8 mouse cellular contexts compared by ENCODE assay signal in the genomic region with DNA sequence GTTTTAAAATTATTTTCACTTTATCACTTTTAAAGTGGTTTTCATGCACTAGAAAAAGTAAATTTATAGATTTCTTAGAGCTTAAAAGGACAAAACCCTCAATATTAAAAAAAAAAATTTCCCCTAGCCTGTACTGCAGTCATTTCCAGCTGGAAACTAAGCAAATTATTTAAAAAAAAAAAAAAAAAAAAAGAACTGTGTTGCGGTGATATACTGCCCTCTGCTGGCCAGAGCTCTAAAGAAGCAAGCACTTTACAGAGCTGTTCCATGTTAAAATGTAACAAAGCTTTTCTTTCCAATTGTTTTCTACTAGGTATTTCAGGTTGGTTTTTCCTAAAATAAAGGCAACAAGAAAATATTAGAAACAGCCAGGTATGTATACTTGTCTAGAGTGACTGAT. TPM values are rescaled to one million over a fixed set of nuclear protein-coding genes. Genes with fewer than 3 reads are reported as not detected.
DNase-seq lines count a peak whose midpoint lies in the region; ATAC-seq and TF ChIP-seq lines count a peak whose summit lies in the region.
"Had no signal": no experiment of that assay in that cellular context is flagged by ENCODE, and none has a peak within 500 bp of the region (broad histone marks: within the 10 kb centered on the region; RNA-seq: fewer than 3 reads in every experiment).

No protein-coding gene starts in this region.

- H3K4me2 ChIP-seq in kidney, embryonic 14.5 days (replicated peaks; ENCODE audit: low read depth, low read length), result no peak overlapping the region
- H3K4me2 ChIP-seq in CH12.LX (ENCODE audit: insufficient read depth, low read depth, poor library complexity, severe bottlenecking), result no peak overlapping the region
- H3K4me2 ChIP-seq: lung, embryonic 15.5 days had no signal

- TF ChIP-seq EP300 in CH12.LX (IDR thresholded peaks at IDR 0.05; ENCODE audit: low read length), result peak; percentile 78

- ATAC-seq in kidney, embryonic 14.5 days (ENCODE audit: low FRiP score, low TSS enrichment), result no peak

- no peak overlapping the region for H3K9ac ChIP-seq in kidney, embryonic 14.5 days (ENCODE audit: low read depth, low read length)
- no peak overlapping the region; the same call in 1 of the 2 replicates for H3K9ac ChIP-seq in CH12.LX (ENCODE audit: insufficient read depth, low read depth)
- H3K9ac ChIP-seq: lung, embryonic 15.5 days had no signal

- dilution Hi-C loops in CH12.LX (cut with MboI; ENCODE audit: extremely low pct_ligation_motif_present, extremely low pct_unique_long_range_greater_than_20kb, low sequenced_read_pairs), result no loop called here

- no peaks in the 10 kb centered on the region for H3K79me2 ChIP-seq in CH12.LX (replicated peaks; ENCODE audit: control insufficient read depth, extremely low read depth, insufficient read depth, poor library complexity, severe bottlenecking)

- TF ChIP-seq RAD21 in CH12.LX (IDR thresholded peaks at IDR 0.05; ENCODE audit: low read depth, low read length), result peak; percentile 82

- no peak overlapping the region for H3K4me3 ChIP-seq in kidney, embryonic 14.5 days (ENCODE audit: low read length)
- H3K4me3 ChIP-seq in CH12.LX (replicated peaks in 1 of 3; ENCODE audit: low read depth in 2 of 3, low read length in 2 of 3, poor library complexity in 1 of 3), result no peak overlapping the region
- H3K4me3 ChIP-seq: lung, embryonic 15.5 days had no signal

- peak in 1 of 2 experiments; percentile 73; a peak in 2 of 4 replicates for TF ChIP-seq CTCF in CH12.LX (conservative IDR thresholded peaks at IDR 0.05 in 1 of 2, IDR thresholded peaks at IDR 0.05 in 1 of 2; ENCODE audit: low read depth in 2 of 2, low read length in 2 of 2)

- in situ Hi-C loops in CH12.LX (cut with MboI; ENCODE audit: low pct_ligation_motif_present, low pct_unique_long_range_greater_than_20kb, low sequenced_read_pairs), result loop anchor here (10.0 to 25.0 kb wide), 2 partner anchors 192 to 419 kb away; a partner anchor contains a TSS

- no peaks in the 10 kb centered on the region for H3K36me3 ChIP-seq in kidney, embryonic 14.5 days (ENCODE audit: control insufficient read depth, insufficient read depth, low read length)
- no peaks in the 10 kb centered on the region for H3K36me3 ChIP-seq in CH12.LX (replicated peaks in 1 of 2; ENCODE audit: control insufficient read depth in 1 of 2, insufficient read depth in 1 of 2, low read length in 1 of 2)
- H3K36me3 ChIP-seq: lung, embryonic 15.5 days had no signal

- DNase-seq in kidney, adult 9 months, result peak; percentile 47
- DNase-seq in CH12.LX (ENCODE audit: extremely low read depth) (peak; percentile 65), ZHBTc4 (ENCODE audit: low read depth, low spot score) (peak; percentile 26)
- DNase-seq in embryo, embryonic 10.5 days (ENCODE audit: low spot score), result peak; percentile 46
- DNase-seq in left cerebral cortex, postnatal 10 days (ENCODE audit: extremely low spot score in 1 of 2, low spot score in 2 of 2), result peak; percentile 20 to 45
- DNase-seq in right cerebral cortex, postnatal 36 days (ENCODE audit: low spot score in 2 of 2), result peak; percentile 9 to 11

- 11% methylated on average over 1 of the region's 1 CpGs for WGBS in kidney, embryonic 14.5 days

- H3K27me3 ChIP-seq in kidney, embryonic 14.5 days (ENCODE audit: control insufficient read depth, insufficient read depth, low read length), result no peaks in the 10 kb centered on the region; the same call in 1 of the 2 replicates
- H3K27me3 ChIP-seq in CH12.LX (replicated peaks), result no peaks in the 10 kb centered on the region
- H3K27me3 ChIP-seq: lung, embryonic 15.5 days had no signal

- no peak overlapping the region for H3K27ac ChIP-seq in kidney, embryonic 14.5 days (ENCODE audit: low read depth, low read length)
- H3K27ac ChIP-seq in CH12.LX (ENCODE audit: insufficient read depth, low read depth), result no peak overlapping the region
- H3K27ac ChIP-seq: lung, embryonic 15.5 days had no signal

- no peaks in the 10 kb centered on the region for H3K4me1 ChIP-seq in kidney, embryonic 14.5 days (ENCODE audit: control insufficient read depth, insufficient read depth, low read length)
- H3K4me1 ChIP-seq in CH12.LX (ENCODE audit: control insufficient read depth in 1 of 2, insufficient read depth in 2 of 2), result peaks cover 12 to 49% of the 10 kb centered on the region in 2 experiments; a peak in 3 of 4 replicates
- H3K4me1 ChIP-seq: lung, embryonic 15.5 days had no signal

- intact Hi-C loops in left cerebral cortex, postnatal 10 days (cut with DNase I), result loop anchor here (5.0 kb wide), 2 partner anchors 374 to 434 kb away; a partner anchor contains a TSS

- no peak for TF ChIP-seq POLR2A in CH12.LX (IDR thresholded peaks at IDR 0.05; ENCODE audit: low read depth, low read length)

- no peaks in the 10 kb centered on the region for H3K9me3 ChIP-seq in kidney, embryonic 14.5 days (ENCODE audit: control insufficient read depth, low read length)
- H3K9me3 ChIP-seq in CH12.LX (replicated peaks; ENCODE audit: low read length), result no peaks in the 10 kb centered on the region
- H3K9me3 ChIP-seq: lung, embryonic 15.5 days had no signal

TF ChIP-seq in CH12.LX, 34 proteins besides CTCF, POLR2A, EP300 and RAD21:
- TF ChIP-seq ETS1 (conservative IDR thresholded peaks at IDR 0.05; ENCODE audit: low read depth, low read length) (peak; percentile 46; the same call in 1 of the 2 replicates), HCFC1 (IDR thresholded peaks at IDR 0.05; ENCODE audit: low read depth, low read length) (0 out of 2 replicates have a peak, but pooled peaks have one; percentile 23), MEF2A (IDR thresholded peaks at IDR 0.05; ENCODE audit: borderline replicate concordance, low read depth, low read length) (no peak), PAX5 (IDR thresholded peaks at IDR 0.05; ENCODE audit: low read length) (no peak), SMC3 (IDR thresholded peaks at IDR 0.05; ENCODE audit: low read depth, low read length) (peak; percentile 67), GABPA (IDR thresholded peaks at IDR 0.05; ENCODE audit: insufficient replicate concordance, low read depth, low read length) (no peak), MAFK (IDR thresholded peaks at IDR 0.05; ENCODE audit: insufficient replicate concordance, low read length) (no peak), TCF12 (IDR thresholded peaks at IDR 0.05; ENCODE audit: low read depth, low read length) (no peak), USF2 (conservative IDR thresholded peaks at IDR 0.05; ENCODE audit: low read depth, low read length) (no peak), ZKSCAN1 (IDR thresholded peaks at IDR 0.05; ENCODE audit: borderline replicate concordance, low read depth, low read length) (no peak), ZNF384 (IDR thresholded peaks at IDR 0.05; ENCODE audit: low read depth, low read length) (peak; percentile 100), MYC (IDR thresholded peaks at IDR 0.05; ENCODE audit: low read depth, low read length) (peak; percentile 14; the same call in 1 of the 2 replicates), CHD1 (IDR thresholded peaks at IDR 0.05; ENCODE audit: low read depth, low read length) (no peak), CHD2 (IDR thresholded peaks at IDR 0.05; ENCODE audit: low read length) (no peak), MXI1 (IDR thresholded peaks at IDR 0.05; ENCODE audit: low read depth, low read length) (no peak), USF1 (IDR thresholded peaks at IDR 0.05; ENCODE audit: low read depth, low read length) (no peak), MAZ (IDR thresholded peaks at IDR 0.05; ENCODE audit: low read depth, low read length) (no peak), RCOR1 (conservative IDR thresholded peaks at IDR 0.05; ENCODE audit: low read depth, low read length) (no peak), ZMIZ1 (IDR thresholded peaks at IDR 0.05; ENCODE audit: low read depth, low read length) (no peak), TBP (conservative IDR thresholded peaks at IDR 0.05; ENCODE audit: low read depth, low read length) (no peak), ZC3H11A (IDR thresholded peaks at IDR 0.05; ENCODE audit: low read depth, low read length) (peak; percentile 35), JUND (conservative IDR thresholded peaks at IDR 0.05; ENCODE audit: low read depth, low read length) (peak; percentile 71), KAT2A (IDR thresholded peaks at IDR 0.05; ENCODE audit: insufficient replicate concordance, low read length) (no peak), IRF4 (IDR thresholded peaks at IDR 0.05; ENCODE audit: low read depth, low read length) (peak; percentile 76), SIN3A (IDR thresholded peaks at IDR 0.05; ENCODE audit: low read length) (peak; percentile 65; the same call in 1 of the 2 replicates), E2F4 (IDR thresholded peaks at IDR 0.05; ENCODE audit: insufficient replicate concordance, low read depth, low read length) (0 out of 2 replicates have a peak, but pooled peaks have one; percentile 23), UBTF (IDR thresholded peaks at IDR 0.05; ENCODE audit: low read depth, low read length) (no peak), MAX (IDR thresholded peaks at IDR 0.05; ENCODE audit: low read length) (no peak), JUN (IDR thresholded peaks at IDR 0.05; ENCODE audit: insufficient read depth, low read depth, low read length) (no peak), BHLHE40 (IDR thresholded peaks at IDR 0.05; ENCODE audit: low read depth, low read length) (no peak; the same call in none of the 2 replicates), NELFE (IDR thresholded peaks at IDR 0.05; ENCODE audit: low read depth, low read length) (no peak), NRF1 (IDR thresholded peaks at IDR 0.05; ENCODE audit: low read depth, low read length) (no peak), ELF1 (IDR thresholded peaks at IDR 0.05; ENCODE audit: low read depth, low read length) (no peak), POLR2AphosphoS2 (IDR thresholded peaks at IDR 0.05; ENCODE audit: low read depth, low read length) (no peak)
TF ChIP-seq in CH12.LX: peak in this region for 10.

RNA-seq across cellular contexts. Expression of a gene that starts 4.4 kb away (rescaled TPM):
- polyA plus RNA-seq in kidney, embryonic 14.5 days (2014; fragmentation: Nextera tagmentation; extraction: Ambion mirVana), result 0.81 and 0.89 TPM in 2 replicates
- total RNA-seq in CH12.LX (2012; rRNA removed), result 0.04 TPM in 1 of 2 replicates, not detected in the other
- total RNA-seq in CH12.LX (2014; rRNA removed), result 0.30 and 0.58 TPM in 2 replicates
- 0.10 and 0.11 TPM in 2 replicates for polyA plus RNA-seq in CH12.LX (2012; ENCODE audit: insufficient read length, low read depth)
- total RNA-seq in left cerebral cortex, postnatal 10 days (2021), result not detected

RNA-seq across cellular contexts. Expression of a gene that starts 24.8 kb away (rescaled TPM):
- polyA plus RNA-seq in kidney, embryonic 14.5 days (2014; fragmentation: Nextera tagmentation; extraction: Ambion mirVana), result 1.8 and 2.5 TPM in 2 replicates
- total RNA-seq in CH12.LX (2012; rRNA removed) (1.5 and 3.4 TPM in 2 replicates), CH12.LX (2014; rRNA removed) (15.7 and 17.2 TPM in 2 replicates)
- polyA plus RNA-seq in CH12.LX (2012; ENCODE audit: insufficient read length, low read depth), result 4.1 and 4.9 TPM in 2 replicates
- 10 to 100 TPM; 12.2 to 15.6 TPM for total RNA-seq in left cerebral cortex, postnatal 10 days (2021)

Comparison
In these comparisons a context has a peak if more than half of its experiments do, and no peak if none do; other contexts are left out.
1. DNase-seq: peak in every context shown above with its lines; median percentile 65 in CH12.LX; 47 in kidney, adult 9 months; 46 in embryo, embryonic 10.5 days; 32 in left cerebral cortex, postnatal 10 days; 26 in ZHBTc4; 10 in right cerebral cortex, postnatal 36 days.